Comparison of ENCODE assay signal across 17 mouse cellular contexts in genomic region chr5:117089786-117090185, GRCm38 (mm10). TPM values are rescaled to one million over a fixed set of nuclear protein-coding genes. Genes with fewer than 3 reads are reported as not detected.
DNase-seq lines count a peak whose midpoint lies in the region; ATAC-seq and TF ChIP-seq lines count a peak whose summit lies in the region.
"Had no signal": no experiment of that assay in that cellular context is flagged by ENCODE, and none has a peak within 500 bp of the region (broad histone marks: within the 10 kb centered on the region; RNA-seq: fewer than 3 reads in every experiment).

No protein-coding gene starts in this region.

- no peaks in the 10 kb centered on the region for H3K9me3 ChIP-seq in embryonic facial prominence, embryonic 11.5 days (replicated peaks; ENCODE audit: control insufficient read depth, low read length)
- no peaks in the 10 kb centered on the region for H3K9me3 ChIP-seq in embryonic facial prominence, embryonic 10.5 days
- H3K9me3 ChIP-seq in lung, embryonic 16.5 days (ENCODE audit: control insufficient read depth, low read length) = no peaks in the 10 kb centered on the region
- H3K9me3 ChIP-seq in limb, embryonic 14.5 days (ENCODE audit: control insufficient read depth, low read length) = no peaks in the 10 kb centered on the region
- H3K9me3 ChIP-seq: heart, embryonic 15.5 days; kidney, embryonic 15.5 days had no signal

- no peak for TF ChIP-seq POLR2A in limb, embryonic 14.5 days (IDR thresholded peaks at IDR 0.05; ENCODE audit: borderline replicate concordance, extremely low read depth, insufficient read depth, insufficient read length)

- H3K9ac ChIP-seq in embryonic facial prominence, embryonic 11.5 days (replicated peaks; ENCODE audit: low read length) = no peak overlapping the region
- no peak overlapping the region for H3K9ac ChIP-seq in lung, embryonic 16.5 days (ENCODE audit: low read length)
- H3K9ac ChIP-seq in limb, embryonic 14.5 days (ENCODE audit: low read depth, low read length, severe bottlenecking) = no peak overlapping the region
- H3K9ac ChIP-seq: heart, embryonic 15.5 days; kidney, embryonic 15.5 days had no signal

- POLR2A ChIA-PET in Patski (lab: Charles Lee) = no interaction called here

- ATAC-seq in embryonic facial prominence, embryonic 11.5 days (replicated peaks; ENCODE audit: insufficient number of reproducible peaks, low FRiP score, low TSS enrichment, low read depth) = no peak
- peak; percentile 48; the same call in 1 of the 2 replicates for ATAC-seq in lung, embryonic 16.5 days (ENCODE audit: low read depth)
- peak; percentile 26 for ATAC-seq in Patski
- ATAC-seq in limb, embryonic 14.5 days (ENCODE audit: low FRiP score, low read depth) = no peak
- ATAC-seq in cerebellum, adult (ENCODE audit: insufficient number of reproducible peaks, low FRiP score, low TSS enrichment) = no peak
- ATAC-seq: forebrain, embryonic 14.5 days; hindbrain, postnatal 0 days; midbrain, embryonic 16.5 days had no signal

- H3K4me3 ChIP-seq in embryonic facial prominence, embryonic 11.5 days (ENCODE audit: low read depth, low read length) = no peak overlapping the region
- H3K4me3 ChIP-seq in embryonic facial prominence, embryonic 10.5 days = no peak overlapping the region
- no peak overlapping the region for H3K4me3 ChIP-seq in lung, embryonic 16.5 days (ENCODE audit: low read length)
- H3K4me3 ChIP-seq in limb, embryonic 14.5 days (replicated peaks; ENCODE audit: low read length) = no peak overlapping the region
- H3K4me3 ChIP-seq: heart, embryonic 15.5 days; kidney, embryonic 15.5 days; layer of hippocampus, adult 2 months had no signal

- H3K27ac ChIP-seq in embryonic facial prominence, embryonic 11.5 days (replicated peaks; ENCODE audit: low read depth, low read length) = no peak overlapping the region
- H3K27ac ChIP-seq in embryonic facial prominence, embryonic 10.5 days (replicated peaks) = no peak overlapping the region
- H3K27ac ChIP-seq in lung, embryonic 16.5 days (ENCODE audit: low read length) = no peak overlapping the region
- H3K27ac ChIP-seq in limb, embryonic 14.5 days (replicated peaks; ENCODE audit: low read depth, low read length) = no peak overlapping the region
- H3K27ac ChIP-seq: heart, embryonic 15.5 days; hindbrain, postnatal 0 days; kidney, embryonic 15.5 days; layer of hippocampus, adult 2 months had no signal

- in situ Hi-C loops in Patski (cut with MboI; ENCODE audit: low pct_unique_long_range_greater_than_20kb) = loop anchor here (5.0 kb wide), 1 partner anchor 967 kb away; no protein-coding TSS in a partner anchor

- DNase-seq in embryonic facial prominence, embryonic 11.5 days (ENCODE audit: low spot score) = peak; percentile 14
- DNase-seq in embryonic facial prominence, embryonic 10.5 days (ENCODE audit: low spot score) = no peak
- DNase-seq in lung, postnatal 10 days = no peak
- no peak for DNase-seq in Patski (ENCODE audit: low read depth, low spot score)
- peak; percentile 13 for DNase-seq in limb, embryonic 14.5 days (ENCODE audit: low spot score)
- DNase-seq in thymus, postnatal 10 days (ENCODE audit: low spot score in 2 of 2) = no peak
- DNase-seq: cerebellum, adult 9-11 months; right cerebral cortex, adult 18-20 months; thymus, adult 18-20 months had no signal

- H3K36me3 ChIP-seq in embryonic facial prominence, embryonic 11.5 days (replicated peaks; ENCODE audit: control insufficient read depth, insufficient read depth, low read depth, low read length) = peaks cover 8% of the 10 kb centered on the region
- peaks cover 41% of the 10 kb centered on the region for H3K36me3 ChIP-seq in embryonic facial prominence, embryonic 10.5 days (replicated peaks)
- H3K36me3 ChIP-seq in lung, embryonic 16.5 days (ENCODE audit: control insufficient read depth, insufficient read depth, low read length) = peaks cover 25% of the 10 kb centered on the region
- H3K36me3 ChIP-seq in limb, embryonic 14.5 days (ENCODE audit: control insufficient read depth, insufficient read depth, low read length) = peaks cover 38% of the 10 kb centered on the region

- CTCF ChIA-PET in Patski (lab: Charles Lee) = no interaction called here

- H3K27me3 ChIP-seq in embryonic facial prominence, embryonic 11.5 days (ENCODE audit: control insufficient read depth, insufficient read depth, low read length) = no peaks in the 10 kb centered on the region
- H3K27me3 ChIP-seq in embryonic facial prominence, embryonic 10.5 days (replicated peaks; ENCODE audit: low read depth, poor library complexity, severe bottlenecking) = peaks cover 23% of the 10 kb centered on the region
- peaks cover 2% of the 10 kb centered on the region; the same call in 1 of the 2 replicates for H3K27me3 ChIP-seq in lung, embryonic 16.5 days (ENCODE audit: control insufficient read depth, insufficient read depth, low read depth, low read length)
- H3K27me3 ChIP-seq in Patski = no peaks in the 10 kb centered on the region
- no peaks in the 10 kb centered on the region for H3K27me3 ChIP-seq in limb, embryonic 14.5 days (ENCODE audit: control insufficient read depth, insufficient read depth, low read length)

- no peak for TF ChIP-seq CTCF in Patski (IDR thresholded peaks at IDR 0.05)

- H3K4me2 ChIP-seq in embryonic facial prominence, embryonic 11.5 days (ENCODE audit: low read depth, low read length) = no peak overlapping the region
- no peak overlapping the region for H3K4me2 ChIP-seq in lung, embryonic 16.5 days (ENCODE audit: low read depth, low read length)
- H3K4me2 ChIP-seq in limb, embryonic 14.5 days (replicated peaks; ENCODE audit: low read depth, low read length, severe bottlenecking) = no peak overlapping the region
- H3K4me2 ChIP-seq: heart, embryonic 15.5 days; kidney, embryonic 15.5 days had no signal

- whole genome bisulfite sequencing in embryonic facial prominence, embryonic 11.5 days = 24% methylated on average over 6 of the region's 6 CpGs
- 33% methylated on average over 6 of the region's 6 CpGs for WGBS in embryonic facial prominence, embryonic 10.5 days
- WGBS in lung, embryonic 16.5 days = 18% methylated on average over 5 of the region's 6 CpGs
- WGBS in limb, embryonic 14.5 days = 35% methylated on average over 5 of the region's 6 CpGs

- H3K4me1 ChIP-seq in embryonic facial prominence, embryonic 11.5 days (ENCODE audit: control insufficient read depth, insufficient read depth, low read length) = no peaks in the 10 kb centered on the region
- peaks cover 25% of the 10 kb centered on the region for H3K4me1 ChIP-seq in embryonic facial prominence, embryonic 10.5 days
- H3K4me1 ChIP-seq in lung, embryonic 16.5 days (replicated peaks; ENCODE audit: control insufficient read depth, insufficient read depth, low read length) = peaks cover 2% of the 10 kb centered on the region; the same call in 1 of the 2 replicates
- H3K4me1 ChIP-seq in limb, embryonic 14.5 days (ENCODE audit: control insufficient read depth, insufficient read depth, low read length) = peaks cover 11% of the 10 kb centered on the region; the same call in 1 of the 2 replicates

RNA-seq across cellular contexts. Expression of gene Suds3, which starts 26.1 kb away (rescaled TPM):
- polyA plus RNA-seq in embryonic facial prominence, embryonic 11.5 days (2014; fragmentation: Nextera tagmentation; extraction: Ambion mirVana) = 52.2 and 56.2 TPM in 2 replicates
- polyA plus RNA-seq in embryonic facial prominence, embryonic 10.5 days (2016; fragmentation: Nextera tagmentation; extraction: Ambion mirVana) = 74.6 and 76.4 TPM in 2 replicates
- 56.9 and 63.4 TPM in 2 replicates for polyA plus RNA-seq in lung, embryonic 16.5 days (2015; fragmentation: Nextera tagmentation; extraction: Ambion mirVana)
- polyA plus RNA-seq in Patski (2021) = 113 TPM
- polyA plus RNA-seq in limb, embryonic 14.5 days (2012; rRNA removed) = 74.7 and 91.8 TPM in 2 replicates
- 43.8 and 46.3 TPM in 2 replicates for polyA plus RNA-seq in limb, embryonic 14.5 days (2014; fragmentation: Nextera tagmentation; extraction: Ambion mirVana)

RNA-seq across cellular contexts. Expression of gene Taok3, which starts 30.1 kb away (rescaled TPM):
- 11.6 and 12.0 TPM in 2 replicates for polyA plus RNA-seq in embryonic facial prominence, embryonic 11.5 days (2014; fragmentation: Nextera tagmentation; extraction: Ambion mirVana)
- 8.1 TPM in 2 replicates for polyA plus RNA-seq in embryonic facial prominence, embryonic 10.5 days (2016; fragmentation: Nextera tagmentation; extraction: Ambion mirVana)
- 33.5 and 37.1 TPM in 2 replicates for polyA plus RNA-seq in lung, embryonic 16.5 days (2015; fragmentation: Nextera tagmentation; extraction: Ambion mirVana)
- 35.2 TPM for polyA plus RNA-seq in Patski (2021)
- 7.1 and 7.4 TPM in 2 replicates for polyA plus RNA-seq in limb, embryonic 14.5 days (2012; rRNA removed)
- polyA plus RNA-seq in limb, embryonic 14.5 days (2014; fragmentation: Nextera tagmentation; extraction: Ambion mirVana) = 14.3 and 15.8 TPM in 2 replicates

Comparison
In these comparisons a context has a peak if more than half of its experiments do, and no peak if none do; other contexts are left out.
1. DNase-seq: peak in embryonic facial prominence, embryonic 11.5 days (single experiment) and limb, embryonic 14.5 days (single experiment); none in embryonic facial prominence, embryonic 10.5 days (single experiment), lung, postnatal 10 days (single experiment), Patski (single experiment) and thymus, postnatal 10 days (0 of 2).
2. ATAC-seq: peak in lung, embryonic 16.5 days (single experiment) and Patski (single experiment); none in embryonic facial prominence, embryonic 11.5 days (single experiment), limb, embryonic 14.5 days (single experiment) and cerebellum, adult (single experiment).